Mouse (Mus musculus): ENCODE measurements around the gene Atg9a. TPM values are rescaled to one million over a fixed set of nuclear protein-coding genes. Genes with fewer than 3 reads are reported as not detected.

The Atg9a gene
- total and polyA plus RNA-seq, 2 experiments = 23.5 to 75.4 TPM

DNA sequence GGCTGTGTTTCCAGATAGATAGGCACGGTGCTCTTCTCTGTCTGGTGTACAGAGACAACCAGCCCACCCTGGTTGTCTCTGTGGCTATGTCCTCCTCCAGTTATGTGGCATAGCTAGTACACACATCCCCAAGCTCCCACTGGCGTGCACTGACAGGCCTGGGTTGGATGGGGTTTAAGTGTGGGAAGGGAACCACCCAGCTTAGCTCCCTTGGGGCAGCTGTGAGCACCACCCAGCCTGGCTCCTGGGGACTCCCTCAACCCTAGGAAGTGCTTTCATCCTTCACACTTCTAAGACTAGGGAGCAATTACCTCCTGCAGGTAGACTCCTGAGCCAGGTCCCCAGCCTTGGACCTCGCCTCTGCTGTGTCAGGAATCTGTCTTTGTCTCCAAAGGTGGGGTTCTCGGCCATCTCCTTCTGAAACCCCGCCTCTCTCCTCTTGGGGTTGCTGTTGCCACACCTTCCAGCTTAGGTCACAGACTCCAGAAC lies 39.7 kb upstream of the Atg9a start, which contains the start of gene A630095N17Rik:
A630095N17Rik (minus strand) TSS at position 439 of the 489 bp plus-strand sequence.
- H3K9ac ChIP-seq (ENCODE audit: low read depth, low read length) = no peak within 1 kb of the TSS
- H3K36me3 ChIP-seq (ENCODE audit: control insufficient read depth, insufficient read depth, low read length) = no peaks in the 10 kb centered on the region
- peaks cover 2% of the 10 kb centered on the region for H3K4me1 ChIP-seq (ENCODE audit: control insufficient read depth, insufficient read depth, low read length)
- H3K79me2 ChIP-seq (ENCODE audit: control insufficient read depth, insufficient read depth, low read length) = 0 out of 2 replicates have a peak, but pooled peaks cover 2% of the 10 kb centered on the region
- no peaks in the 10 kb centered on the region for H3K27me3 ChIP-seq (ENCODE audit: control insufficient read depth, insufficient read depth, low read length)
- H3K27ac ChIP-seq (replicated peaks; ENCODE audit: insufficient read depth, low read depth, low read length) = no peak within 1 kb of the TSS
- 83% methylated on average over 5 of the region's 5 CpGs for WGBS
- no peak within 1 kb of the TSS for H3K4me3 ChIP-seq (ENCODE audit: insufficient read depth, low read depth, low read length)
- TF ChIP-seq CTCF (IDR thresholded peaks at IDR 0.05; ENCODE audit: low read depth, low read length) = no peak
- no peak for DNase-seq (ENCODE audit: extremely low read depth, low read depth, low spot score)

DNA sequence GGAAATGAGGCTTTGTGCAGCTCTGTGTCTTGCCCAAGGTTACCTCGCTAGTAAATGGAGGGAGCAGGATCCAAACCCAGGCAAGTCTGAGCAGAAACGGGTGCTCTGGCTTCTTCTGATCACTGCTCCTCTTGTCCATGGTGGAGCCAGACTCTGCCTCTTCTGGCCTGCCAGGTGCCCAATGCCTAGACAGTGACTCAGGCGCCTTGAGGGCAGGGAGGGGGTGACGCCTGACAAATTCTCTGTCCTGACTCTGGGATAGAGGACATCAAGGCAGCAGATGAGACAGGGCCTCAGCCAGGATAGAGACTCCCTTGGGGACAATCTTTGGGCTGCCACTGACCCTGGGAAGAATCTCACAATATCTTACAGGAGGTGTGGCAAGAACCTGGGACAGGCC lies 39.2 kb upstream of the Atg9a start:
- Histone ChIP-seq H3K4me1 (ENCODE audit: control insufficient read depth, insufficient read depth, low read length) (peaks cover 2% of the 10 kb centered on the region), H3K36me3 (ENCODE audit: control insufficient read depth, insufficient read depth, low read length) (no peaks in the 10 kb centered on the region), H3K27me3 (ENCODE audit: control insufficient read depth, insufficient read depth, low read length) (no peaks in the 10 kb centered on the region), H3K27ac (replicated peaks; ENCODE audit: insufficient read depth, low read depth, low read length) (no peak overlapping the region), H3K4me3 (ENCODE audit: insufficient read depth, low read depth, low read length) (no peak overlapping the region), H3K9ac (ENCODE audit: low read depth, low read length) (no peak overlapping the region), H3K79me2 (ENCODE audit: control insufficient read depth, insufficient read depth, low read length) (no peaks in the 10 kb centered on the region)
- no peak for DNase-seq (ENCODE audit: extremely low read depth, low read depth, low spot score)
- 84% methylated on average over 4 of the region's 4 CpGs for WGBS
- TF ChIP-seq CTCF (IDR thresholded peaks at IDR 0.05; ENCODE audit: low read depth, low read length) (no peak), POLR2A (IDR thresholded peaks at IDR 0.05; ENCODE audit: extremely low read depth, insufficient read depth, low read length) (no peak)

DNA sequence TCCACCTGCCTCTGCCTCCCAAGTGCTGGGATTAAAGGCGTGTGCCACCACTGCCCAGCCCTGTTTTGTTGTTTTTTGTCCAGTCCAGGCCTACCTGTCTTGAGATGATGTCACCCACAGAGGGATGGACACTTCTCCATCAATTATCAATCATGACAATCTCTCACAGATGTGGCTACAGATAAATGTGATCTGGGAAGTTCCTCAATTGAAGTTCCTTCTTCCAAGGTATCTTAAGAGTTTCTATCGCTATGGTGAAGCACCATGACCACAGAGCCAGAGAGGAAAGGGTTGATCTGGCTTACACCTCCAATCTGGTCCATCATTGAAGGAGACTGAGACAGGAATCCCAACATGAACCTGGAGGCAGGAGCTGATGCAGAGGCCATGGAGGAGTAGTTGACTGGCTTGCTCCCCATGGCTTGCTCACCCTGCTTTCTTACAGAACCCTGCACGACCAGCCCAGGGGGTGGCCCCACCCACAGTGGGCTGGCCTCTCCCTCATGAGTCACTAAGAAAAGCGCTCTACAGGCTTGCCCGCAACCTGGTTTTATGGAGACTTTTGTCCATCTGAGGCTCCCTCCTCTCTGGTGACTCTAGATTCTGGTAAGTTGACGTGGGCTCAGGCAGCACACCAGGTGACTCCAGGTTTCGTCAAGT lies 38.5 kb upstream of the Atg9a start:
- no peaks in the 10 kb centered on the region for H3K27me3 ChIP-seq (ENCODE audit: control insufficient read depth, insufficient read depth, low read length)
- DNase-seq (ENCODE audit: extremely low read depth, low read depth, low spot score) = no peak
- no peak for TF ChIP-seq POLR2A (IDR thresholded peaks at IDR 0.05; ENCODE audit: extremely low read depth, insufficient read depth, low read length)
- TF ChIP-seq CTCF (IDR thresholded peaks at IDR 0.05; ENCODE audit: low read depth, low read length) = no peak
- no peak overlapping the region for H3K27ac ChIP-seq (replicated peaks; ENCODE audit: insufficient read depth, low read depth, low read length)
- no peaks in the 10 kb centered on the region for H3K79me2 ChIP-seq (ENCODE audit: control insufficient read depth, insufficient read depth, low read length)
- 78% methylated on average over 7 of the region's 7 CpGs for WGBS
- H3K9ac ChIP-seq (ENCODE audit: low read depth, low read length) = no peak overlapping the region
- H3K36me3 ChIP-seq (ENCODE audit: control insufficient read depth, insufficient read depth, low read length) = no peaks in the 10 kb centered on the region
- H3K4me1 ChIP-seq (ENCODE audit: control insufficient read depth, insufficient read depth, low read length) = peaks cover 2% of the 10 kb centered on the region
- no peak overlapping the region for H3K4me3 ChIP-seq (ENCODE audit: insufficient read depth, low read depth, low read length)

DNA sequence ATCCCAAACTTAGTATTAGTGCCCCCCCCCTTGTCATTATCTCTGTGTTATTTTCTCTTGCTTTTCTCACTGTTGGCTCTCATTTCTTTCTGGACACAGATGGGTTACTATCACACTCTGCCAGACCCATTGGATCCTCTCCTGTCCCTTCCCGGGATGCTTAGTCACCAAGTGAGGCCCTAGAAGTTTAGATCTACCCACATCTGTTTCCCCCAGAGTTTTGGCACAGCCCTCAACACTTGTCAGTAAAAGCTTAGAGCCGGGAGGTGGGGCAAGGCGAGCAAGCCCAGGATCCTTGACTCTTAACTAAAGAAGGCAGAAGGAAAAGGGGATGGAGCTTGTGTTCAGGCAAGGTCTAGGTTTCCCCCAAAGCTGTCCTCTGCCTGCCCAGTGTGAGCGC lies 37.2 kb upstream of the Atg9a start:
- H3K27ac ChIP-seq (replicated peaks; ENCODE audit: insufficient read depth, low read depth, low read length) = no peak overlapping the region
- H3K36me3 ChIP-seq (ENCODE audit: control insufficient read depth, insufficient read depth, low read length) = no peaks in the 10 kb centered on the region
- WGBS = 72% methylated on average over 4 of the region's 4 CpGs
- H3K9ac ChIP-seq (ENCODE audit: low read depth, low read length) = no peak overlapping the region
- no peak for DNase-seq (ENCODE audit: extremely low read depth, low read depth, low spot score)
- no peak overlapping the region for H3K4me3 ChIP-seq (ENCODE audit: insufficient read depth, low read depth, low read length)
- no peaks in the 10 kb centered on the region for H3K27me3 ChIP-seq (ENCODE audit: control insufficient read depth, insufficient read depth, low read length)
- no peaks in the 10 kb centered on the region for H3K4me1 ChIP-seq (ENCODE audit: control insufficient read depth, insufficient read depth, low read length)
- TF ChIP-seq POLR2A (IDR thresholded peaks at IDR 0.05; ENCODE audit: extremely low read depth, insufficient read depth, low read length) = no peak
- TF ChIP-seq CTCF (IDR thresholded peaks at IDR 0.05; ENCODE audit: low read depth, low read length) = no peak
- no peaks in the 10 kb centered on the region for H3K79me2 ChIP-seq (ENCODE audit: control insufficient read depth, insufficient read depth, low read length)

DNA sequence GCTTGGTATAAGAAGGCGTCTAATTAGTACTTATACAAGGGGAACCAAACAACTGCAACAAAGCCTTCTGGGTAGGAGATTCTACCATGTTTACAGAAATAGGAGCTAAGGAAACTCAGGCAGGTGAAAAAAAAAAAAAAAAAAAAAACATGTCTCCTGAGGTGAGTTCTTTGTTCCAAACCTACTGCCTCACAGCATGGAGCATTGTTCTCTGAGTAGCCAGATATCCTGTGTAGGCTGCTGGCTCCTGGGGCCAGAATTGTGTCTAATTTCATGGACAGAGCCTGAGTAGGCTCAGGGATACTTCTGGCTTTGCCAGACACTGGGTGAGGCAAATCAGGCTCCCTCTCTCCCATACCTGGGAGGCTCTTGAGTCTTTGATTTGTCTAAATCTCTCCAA lies 35.7 kb upstream of the Atg9a start:
- no peak overlapping the region for H3K27ac ChIP-seq (replicated peaks; ENCODE audit: insufficient read depth, low read depth, low read length)
- H3K79me2 ChIP-seq (ENCODE audit: control insufficient read depth, insufficient read depth, low read length) = no peaks in the 10 kb centered on the region
- no peak for DNase-seq (ENCODE audit: extremely low read depth, low read depth, low spot score)
- WGBS = 94% methylated on average over 1 of the region's 1 CpGs
- no peak overlapping the region for H3K9ac ChIP-seq (ENCODE audit: low read depth, low read length)
- TF ChIP-seq CTCF (IDR thresholded peaks at IDR 0.05; ENCODE audit: low read depth, low read length) = no peak
- TF ChIP-seq POLR2A (IDR thresholded peaks at IDR 0.05; ENCODE audit: extremely low read depth, insufficient read depth, low read length) = no peak
- no peak overlapping the region for H3K4me3 ChIP-seq (ENCODE audit: insufficient read depth, low read depth, low read length)
- H3K4me1 ChIP-seq (ENCODE audit: control insufficient read depth, insufficient read depth, low read length) = peaks cover 2% of the 10 kb centered on the region
- no peaks in the 10 kb centered on the region for H3K36me3 ChIP-seq (ENCODE audit: control insufficient read depth, insufficient read depth, low read length)
- no peaks in the 10 kb centered on the region for H3K27me3 ChIP-seq (ENCODE audit: control insufficient read depth, insufficient read depth, low read length)

DNA sequence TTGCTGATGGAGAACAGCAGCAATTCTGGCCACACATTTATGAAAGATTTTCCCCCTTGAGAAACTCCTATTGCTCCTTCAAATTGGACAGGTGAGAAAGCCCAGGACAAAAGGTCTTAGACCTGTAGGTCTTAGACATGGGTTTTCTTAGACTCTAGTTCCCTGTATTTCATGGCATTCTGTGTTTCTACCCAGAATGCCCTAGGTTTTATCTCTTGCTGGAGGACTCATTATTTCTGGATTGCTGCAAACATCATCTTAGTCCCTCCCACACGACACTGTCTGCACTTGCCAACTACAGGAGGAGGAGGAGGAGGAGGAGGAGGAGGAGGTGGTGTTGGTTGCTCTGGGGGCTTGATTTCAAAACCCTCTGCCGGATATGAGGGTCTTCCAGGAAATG lies 34.1 kb upstream of the Atg9a start:
- no peak for DNase-seq (ENCODE audit: extremely low read depth, low read depth, low spot score)
- 67% methylated on average over 2 of the region's 2 CpGs for WGBS
- peaks cover 5% of the 10 kb centered on the region for H3K4me1 ChIP-seq (ENCODE audit: control insufficient read depth, insufficient read depth, low read length)
- no peak overlapping the region for H3K27ac ChIP-seq (replicated peaks; ENCODE audit: insufficient read depth, low read depth, low read length)
- TF ChIP-seq CTCF (IDR thresholded peaks at IDR 0.05; ENCODE audit: low read depth, low read length) (no peak), POLR2A (IDR thresholded peaks at IDR 0.05; ENCODE audit: extremely low read depth, insufficient read depth, low read length) (no peak)
- H3K4me3 ChIP-seq (ENCODE audit: insufficient read depth, low read depth, low read length) = no peak overlapping the region
- H3K79me2 ChIP-seq (ENCODE audit: control insufficient read depth, insufficient read depth, low read length) = no peaks in the 10 kb centered on the region
- no peaks in the 10 kb centered on the region for H3K36me3 ChIP-seq (ENCODE audit: control insufficient read depth, insufficient read depth, low read length)
- H3K9ac ChIP-seq (ENCODE audit: low read depth, low read length) = no peak overlapping the region
- no peaks in the 10 kb centered on the region for H3K27me3 ChIP-seq (ENCODE audit: control insufficient read depth, insufficient read depth, low read length)
